Mouse (Mus musculus) urinary bladder, postnatal 0 days (tissue): Measurements from ENCODE around the gene Cdk2ap2. TPM values are rescaled to one million over a fixed set of nuclear protein-coding genes. Genes with fewer than 3 reads are reported as not detected.

Experiments used
- polyA plus RNA-seq: library from polyadenylated mRNA; unstranded; fragments of >200 nt; fragmentation: Nextera tagmentation; extraction: Ambion mirVana; gene quantifications from 2 replicates; pipeline ENCODE4 v1.2.1, GENCODE M21; 2015

The Cdk2ap2 gene
- 75.9 and 93.8 TPM in 2 replicates for polyA plus RNA-seq

GRCm38 (mm10) chr19:4096642-4097440 lies at the start of gene Cdk2ap2:
TSS of gene Cdk2ap2 (plus strand) at chr19:4097182.

GRCm38 (mm10) chr19:4059069-4059740 lies 37.8 kb upstream of the Cdk2ap2 start, which contains the start of gene Gstp3:
TSS of gene Gstp3 (minus strand) at chr19:4059569.

GRCm38 (mm10) chr19:4081394-4081793 lies 15.6 kb upstream of the Cdk2ap2 start, which contains the start of gene Cabp2:
TSS of gene Cabp2 (plus strand) at chr19:4081578.

GRCm38 (mm10) chr19:4099837-4100717 lies 3.1 kb downstream of the Cdk2ap2 start, which contains the start of gene Pitpnm1:
TSS of gene Pitpnm1 (plus strand) at chr19:4099998.

DNA sequence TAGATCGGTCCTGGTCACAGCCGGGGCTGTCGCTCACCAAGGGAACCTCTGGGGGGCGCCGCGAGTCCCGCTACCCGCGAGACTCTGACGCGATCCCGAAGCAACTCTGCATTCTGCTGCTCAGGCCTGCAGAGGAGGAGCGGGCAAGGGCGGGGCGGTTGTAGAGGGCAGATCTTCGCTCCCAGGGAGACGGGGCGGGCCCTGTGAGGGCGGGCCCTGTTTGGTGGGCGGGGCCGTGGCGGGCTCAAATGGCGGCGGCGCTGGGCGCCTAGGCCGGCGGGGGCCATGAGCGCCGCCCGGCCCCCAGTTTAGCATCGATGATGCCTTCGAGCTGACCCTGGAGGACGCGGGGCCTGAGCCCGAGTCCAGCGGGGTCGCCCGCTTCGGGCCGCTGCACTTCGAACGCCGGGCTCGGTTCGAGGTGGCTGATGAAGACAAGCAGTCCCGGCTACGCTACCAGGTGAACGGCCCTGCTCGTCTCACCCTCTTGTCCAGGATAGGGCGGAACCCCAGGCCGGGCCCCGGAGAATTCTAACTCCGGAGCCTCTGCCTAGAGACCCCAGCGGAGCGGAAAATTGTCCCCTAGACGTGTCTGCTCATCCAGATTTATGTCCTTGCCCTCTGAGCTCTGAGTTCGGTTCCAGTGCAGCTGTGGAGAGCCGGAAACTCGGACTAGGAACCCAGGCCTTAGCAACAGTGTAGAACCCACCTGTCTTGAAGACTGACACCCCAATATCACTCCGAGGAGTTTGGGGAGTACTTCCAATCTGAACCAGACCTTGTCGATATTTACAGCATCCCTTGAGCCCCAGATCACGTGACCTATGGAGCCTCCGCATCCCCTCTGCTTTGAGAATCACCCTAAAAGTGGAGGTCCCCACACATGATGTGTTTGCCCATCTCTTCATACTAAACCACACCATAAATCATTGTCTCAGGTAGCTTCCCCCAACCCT lies 29.0 kb downstream of the Cdk2ap2 start, which contains the start of gene Aip:
Aip (minus strand) TSS at position 118 of the 956 bp plus-strand sequence.

GRCm38 (mm10) chr19:4139446-4139845 lies 42.5 kb downstream of the Cdk2ap2 start, which contains the start of gene Gpr152:
TSS of gene Gpr152 (plus strand) at chr19:4139787.

DNA sequence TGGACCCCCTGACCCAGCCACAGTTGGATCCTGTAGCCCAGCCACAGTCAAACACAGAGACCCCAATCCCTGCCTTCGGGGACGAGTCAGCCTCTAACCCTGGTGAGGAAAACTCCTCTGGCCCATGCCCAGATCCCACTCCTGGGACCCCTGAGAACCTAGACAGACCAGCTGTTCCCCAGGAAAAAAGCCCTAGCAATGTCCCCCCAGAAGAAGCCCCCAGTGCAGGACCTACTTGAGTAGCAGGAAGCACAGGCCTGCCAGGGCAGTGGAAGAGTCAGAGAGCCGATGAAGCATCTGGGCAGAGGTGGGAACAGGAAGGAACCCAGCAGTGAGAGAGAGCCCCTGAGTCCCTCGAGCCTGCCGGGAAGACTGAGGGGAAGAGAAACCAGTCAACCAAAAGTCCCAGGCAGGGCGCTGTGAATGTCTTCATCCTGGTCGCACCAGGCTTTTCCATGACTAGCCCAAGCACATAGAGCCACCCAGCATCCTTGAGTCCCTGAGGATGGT lies 46.8 kb downstream of the Cdk2ap2 start, which contains the start of gene Cabp4:
Cabp4 (minus strand) TSS at position 275 of the 510 bp plus-strand sequence.

DNA sequence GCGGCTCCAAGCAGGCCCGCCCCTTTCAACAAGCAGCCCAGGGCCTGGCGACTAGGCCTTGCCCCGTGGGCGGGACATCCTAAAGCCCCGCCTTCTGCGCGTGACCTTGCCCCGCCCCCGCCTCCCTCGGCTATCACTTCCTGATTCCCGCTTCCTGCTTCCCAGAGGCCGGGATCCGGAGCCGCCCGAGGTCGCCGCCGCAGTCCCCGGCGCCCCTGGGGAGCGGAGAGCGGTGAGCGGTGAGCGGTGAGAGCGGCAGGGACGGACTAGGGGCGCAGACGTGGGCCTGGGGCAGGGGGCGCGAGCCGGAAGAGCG lies 51.5 kb downstream of the Cdk2ap2 start, which contains the start of gene Coro1b:
Coro1b (plus strand) TSS at position 129 of the 316 bp plus-strand sequence.

Other genes starting within 250 kb of the Cdk2ap2 start
- 21.8 and 25.8 TPM in 2 replicates for gene Chka, start 245.4 kb upstream of the Cdk2ap2 start, polyA plus RNA-seq
- gene Tcirg1, start 190.0 kb upstream of the Cdk2ap2 start, polyA plus RNA-seq: 18.2 and 23.2 TPM in 2 replicates
- 279 and 309 TPM in 2 replicates for gene Ndufs8, start 184.4 kb upstream of the Cdk2ap2 start, polyA plus RNA-seq
- 3.3 and 8.6 TPM in 2 replicates for gene Aldh3b1, start 167.4 kb upstream of the Cdk2ap2 start, polyA plus RNA-seq
- gene Unc93b1, start 162.0 kb upstream of the Cdk2ap2 start, polyA plus RNA-seq: 21.7 and 32.0 TPM in 2 replicates
- 0.29 and 0.30 TPM in 2 replicates for gene Aldh3b3, start 138.5 kb upstream of the Cdk2ap2 start, polyA plus RNA-seq
- 122 and 144 TPM in 2 replicates for gene Aldh3b2, start 124.9 kb upstream of the Cdk2ap2 start, polyA plus RNA-seq
- 6.1 and 7.0 TPM in 2 replicates for gene Acy3, start 110.6 kb upstream of the Cdk2ap2 start, polyA plus RNA-seq
- 0.11 TPM in 1 of 2 replicates, not detected in the other for gene Tbx10, start 104.4 kb upstream of the Cdk2ap2 start, polyA plus RNA-seq
- 29.1 and 36.0 TPM in 2 replicates for gene Nudt8, start 96.6 kb upstream of the Cdk2ap2 start, polyA plus RNA-seq
- 0.82 and 1.3 TPM in 2 replicates for gene Gm49405, start 96.6 kb upstream of the Cdk2ap2 start, polyA plus RNA-seq
- gene Doc2g, start 93.9 kb upstream of the Cdk2ap2 start, polyA plus RNA-seq: 1.5 and 2.1 TPM in 2 replicates
- gene Ndufv1, start 84.4 kb upstream of the Cdk2ap2 start, polyA plus RNA-seq: 170 and 175 TPM in 2 replicates
- gene Gstp1, start 59.2 kb upstream of the Cdk2ap2 start, polyA plus RNA-seq: 432 and 441 TPM in 2 replicates
- gene Gstp2, start 51.2 kb upstream of the Cdk2ap2 start, polyA plus RNA-seq: 21.6 and 25.1 TPM in 2 replicates
- gene Gstp3, start 37.6 kb upstream of the Cdk2ap2 start, polyA plus RNA-seq: 0.33 and 0.52 TPM in 2 replicates
- not detected in 2 replicates for gene Cabp2, start 15.6 kb upstream of the Cdk2ap2 start, polyA plus RNA-seq
- 10.2 and 13.2 TPM in 2 replicates for gene Pitpnm1, start 2.8 kb downstream of the Cdk2ap2 start, polyA plus RNA-seq
- 76.9 and 77.9 TPM in 2 replicates for gene Aip, start 28.7 kb downstream of the Cdk2ap2 start, polyA plus RNA-seq
- gene Gpr152, start 42.6 kb downstream of the Cdk2ap2 start, polyA plus RNA-seq: not detected in 2 replicates
- 0.28 and 0.41 TPM in 2 replicates for gene Cabp4, start 46.9 kb downstream of the Cdk2ap2 start, polyA plus RNA-seq
- 130 and 133 TPM in 2 replicates for gene Coro1b, start 51.4 kb downstream of the Cdk2ap2 start, polyA plus RNA-seq
- 0.54 and 0.65 TPM in 2 replicates for gene Ptprcap, start 56.4 kb downstream of the Cdk2ap2 start, polyA plus RNA-seq
- 28.6 and 31.4 TPM in 2 replicates for gene Rps6kb2, start 66.2 kb downstream of the Cdk2ap2 start, polyA plus RNA-seq
- 5.8 and 7.8 TPM in 2 replicates for gene Carns1, start 78.3 kb downstream of the Cdk2ap2 start, polyA plus RNA-seq
- gene Tbc1d10c, start 94.1 kb downstream of the Cdk2ap2 start, polyA plus RNA-seq: 1.3 and 1.5 TPM in 2 replicates
- 476 and 486 TPM in 2 replicates for gene Ppp1ca, start 94.9 kb downstream of the Cdk2ap2 start, polyA plus RNA-seq
- gene Rad9a, start 104.5 kb downstream of the Cdk2ap2 start, polyA plus RNA-seq: 12.6 and 15.8 TPM in 2 replicates
- gene Clcf1, start 117.1 kb downstream of the Cdk2ap2 start, polyA plus RNA-seq: 1.8 TPM in 2 replicates
- gene AC109138.7, start 117.2 kb downstream of the Cdk2ap2 start, polyA plus RNA-seq: not detected in 2 replicates
- gene Pold4, start 134.7 kb downstream of the Cdk2ap2 start, polyA plus RNA-seq: 44.5 and 63.8 TPM in 2 replicates
- gene Ssh3, start 172.0 kb downstream of the Cdk2ap2 start, polyA plus RNA-seq: 19.2 and 19.3 TPM in 2 replicates
- gene Ankrd13d, start 186.0 kb downstream of the Cdk2ap2 start, polyA plus RNA-seq: 7.9 and 8.3 TPM in 2 replicates
- 12.7 and 15.0 TPM in 2 replicates for gene Grk2, start 209.0 kb downstream of the Cdk2ap2 start, polyA plus RNA-seq